Mouse (Mus musculus) neural tube, embryonic 13.5 days (tissue): ENCODE measurements around the gene Nedd4. TPM values are rescaled to one million over a fixed set of nuclear protein-coding genes. Genes with fewer than 3 reads are reported as not detected.
"Not testable (repeated sequence)": the region's sequence is repeated elsewhere in the genome, so short reads cannot be mapped to it uniquely, and the experiment has no call there.

Source experiments
- ATAC-seq: fragments of 200-750 bp; cut with Nextera tagmentation; 2 replicates; pipeline ENCODE4 v1.8.0; 2017; ENCODE audit warnings: low read depth, mild to moderate bottlenecking, moderate TSS enrichment, moderate library complexity
- H3K27ac ChIP-seq: fragments of 300-500 bp; sonication (generic); replicated peaks from 2 replicates; pipeline ENCODE4 v1.5.1; 2015; ENCODE audit warnings: moderate library complexity, mild to moderate bottlenecking, inconsistent platforms
- H3K27me3 ChIP-seq: fragments of 300-500 bp; sonication (generic); 2 replicates; pipeline ENCODE4 v1.6.1; 2015; ENCODE audit warnings: mild to moderate bottlenecking, inconsistent platforms
- H3K36me3 ChIP-seq: fragments of 300-500 bp; sonication (generic); 2 replicates; pipeline ENCODE4 v1.6.1; 2015; ENCODE audit warnings: mild to moderate bottlenecking, inconsistent platforms
- H3K4me1 ChIP-seq: fragments of 300-500 bp; sonication (generic); replicated peaks from 2 replicates; pipeline ENCODE4 v1.6.1; 2015; ENCODE audit warnings: inconsistent platforms
- H3K4me2 ChIP-seq: fragments of 300-500 bp; sonication (generic); 2 replicates; pipeline ENCODE4 v1.6.1; 2015; ENCODE audit warnings: inconsistent platforms, mild to moderate bottlenecking, moderate library complexity
- H3K4me3 ChIP-seq: fragments of 300-500 bp; sonication (generic); 2 replicates; pipeline ENCODE4 v1.5.1; 2015; ENCODE audit warnings: mild to moderate bottlenecking, inconsistent platforms
- H3K9ac ChIP-seq: fragments of 300-500 bp; sonication (generic); 2 replicates; pipeline ENCODE4 v1.6.1; 2015; ENCODE audit warnings: moderate library complexity, mild to moderate bottlenecking, inconsistent platforms
- H3K9me3 ChIP-seq: fragments of 300-500 bp; sonication (generic); 2 replicates; pipeline ENCODE4 v1.6.1; 2016; ENCODE audit warnings: inconsistent platforms
- WGBS: fragments of 180-500 bp; shearing (Covaris S2); methylation state at CpG from one replicate; pipeline ENCODE4 v1.1.7; 2015; 5-methylcytosine and 5-hydroxymethylcytosine counted together
- polyA plus RNA-seq: library from polyadenylated mRNA; unstranded; fragments of >200 nt; fragmentation: Nextera tagmentation; extraction: Ambion mirVana; gene quantifications from 2 replicates; pipeline ENCODE4 v1.2.1, GENCODE M21; 2015

The Nedd4 gene
- polyA plus RNA-seq, 1 experiment from 2014 or later, result 475 TPM

DNA sequence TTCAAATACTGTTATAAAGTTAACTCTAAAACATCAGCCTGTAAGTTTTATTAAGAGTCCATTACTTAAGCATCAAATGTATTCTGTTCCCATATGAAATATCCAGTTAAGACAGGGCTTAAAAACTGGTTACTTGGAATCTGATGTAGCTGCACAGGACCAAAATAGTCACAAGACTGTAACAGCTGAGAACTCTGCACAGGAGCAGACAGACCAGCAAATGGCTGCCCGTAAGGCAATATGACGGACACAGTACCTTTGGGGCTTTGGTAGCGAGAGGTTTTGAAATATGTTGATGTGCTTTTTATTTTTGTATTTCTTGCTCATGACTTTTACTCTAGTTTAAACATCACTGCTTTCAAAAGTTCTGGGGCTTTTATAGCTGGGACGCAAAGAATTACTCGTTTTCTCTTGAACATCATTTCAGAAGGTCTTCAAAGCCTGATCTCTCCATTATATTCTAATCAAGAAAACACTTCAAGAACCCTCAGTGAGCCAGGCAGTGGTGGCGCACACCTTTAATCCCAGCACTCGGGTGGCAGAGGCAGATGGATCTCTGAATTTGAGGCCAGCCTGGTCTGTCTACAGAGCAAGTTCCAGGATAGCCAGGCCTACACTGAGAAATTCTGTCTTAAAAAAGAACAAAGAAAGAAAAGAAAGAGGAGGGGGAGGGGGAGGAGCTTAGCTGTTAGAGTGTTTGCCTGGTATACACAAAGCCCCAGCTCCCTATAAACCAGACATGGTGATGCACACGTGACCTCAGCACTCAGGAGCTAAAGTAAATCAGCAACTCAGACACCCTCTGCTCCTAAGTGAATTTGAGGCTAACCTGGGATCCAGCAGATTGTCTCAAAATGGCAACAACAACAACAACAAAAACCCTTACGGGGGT is 22.9 kb upstream of the Nedd4 start:
- no peaks in the 10 kb centered on the region for H3K9me3 ChIP-seq
- 25% methylated on average over 9 of the region's 9 CpGs for WGBS
- H3K27me3 ChIP-seq, result no peaks in the 10 kb centered on the region
- H3K27ac ChIP-seq, result peak overlapping the region; percentile 96
- ATAC-seq, result peak; percentile 90
- H3K4me3 ChIP-seq, result peak overlapping the region; percentile 27
- H3K4me1 ChIP-seq, result peaks cover 35% of the 10 kb centered on the region
- H3K36me3 ChIP-seq, result no peaks in the 10 kb centered on the region
- H3K9ac ChIP-seq, result peak overlapping the region; percentile 64
- peak overlapping the region; percentile 54 for H3K4me2 ChIP-seq

DNA sequence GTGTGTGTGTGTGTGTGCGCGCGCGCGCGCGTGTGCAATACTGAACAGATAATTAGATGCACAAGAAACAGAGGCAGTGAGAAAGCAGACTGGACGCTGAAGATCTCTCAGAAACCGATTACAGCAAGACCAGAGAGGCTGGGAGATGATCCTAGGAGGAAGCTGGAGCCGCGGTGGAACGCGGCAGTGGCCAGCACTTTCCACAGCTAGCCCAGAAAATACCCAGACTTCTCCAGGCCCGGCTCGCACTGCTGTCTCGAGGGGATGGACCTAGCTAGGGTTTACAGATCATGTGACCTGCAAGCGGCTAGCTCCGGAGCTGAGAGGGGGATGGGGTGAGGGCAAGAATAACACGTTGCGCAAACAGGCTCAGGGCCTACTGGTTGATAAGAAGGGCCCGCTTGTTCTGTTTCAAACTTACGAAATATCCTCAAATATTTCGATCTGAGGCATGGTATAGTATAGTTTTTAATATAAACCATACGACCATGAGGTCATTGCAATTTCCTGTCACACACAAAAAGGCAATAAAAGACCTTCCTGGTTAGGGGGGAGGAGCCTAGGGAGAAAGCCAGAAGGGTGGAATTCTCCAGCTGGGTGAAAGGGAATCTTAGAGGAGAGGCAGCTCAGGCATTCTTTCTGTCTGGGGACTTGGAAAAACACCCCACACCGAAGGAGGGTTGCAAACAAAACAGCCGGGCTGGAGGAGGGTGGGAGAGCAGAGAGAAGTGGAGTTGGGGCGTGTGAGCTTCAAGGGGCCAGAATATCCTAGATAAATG is 22.1 kb upstream of the Nedd4 start:
- Histone ChIP-seq H3K4me1 (peaks cover 42% of the 10 kb centered on the region), H3K9ac (peak overlapping the region; percentile 64), H3K9me3 (no peaks in the 10 kb centered on the region), H3K4me3 (peak overlapping the region; percentile 27), H3K27ac (peak overlapping the region; percentile 96), H3K4me2 (peak overlapping the region; percentile 54), H3K27me3 (no peaks in the 10 kb centered on the region), H3K36me3 (no peaks in the 10 kb centered on the region)
- 1% methylated on average over 27 of the region's 27 CpGs for WGBS
- ATAC-seq, result peak; percentile 95

DNA sequence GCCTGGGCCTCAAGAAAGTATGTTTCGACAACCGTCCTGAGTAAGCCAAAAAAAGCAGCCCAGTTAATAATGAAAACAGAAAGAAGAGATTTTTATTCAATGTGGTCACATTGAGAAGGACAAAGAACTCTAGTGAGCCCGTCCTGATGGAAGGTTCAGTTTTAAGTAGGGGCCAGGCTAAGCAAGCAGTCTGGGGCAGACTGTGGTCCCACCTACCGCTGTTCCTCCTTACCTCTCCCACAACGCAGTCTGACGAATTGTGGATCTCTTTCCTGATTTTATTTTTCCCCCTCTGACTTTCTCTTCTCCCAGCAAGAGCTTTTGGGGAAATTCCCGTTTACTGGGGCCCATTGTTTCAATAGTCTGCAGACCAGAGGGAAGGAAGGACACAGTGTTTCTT is 21.5 kb upstream of the Nedd4 start:
- H3K27ac ChIP-seq, result peak overlapping the region; percentile 96
- H3K4me3 ChIP-seq, result no peak overlapping the region
- no peaks in the 10 kb centered on the region for H3K36me3 ChIP-seq
- ATAC-seq, result no peak
- peak overlapping the region; percentile 64 for H3K9ac ChIP-seq
- no peaks in the 10 kb centered on the region for H3K9me3 ChIP-seq
- WGBS, result 13% methylated on average over 7 of the region's 7 CpGs
- H3K4me2 ChIP-seq, result peak overlapping the region; percentile 54; the same call in 1 of the 2 replicates
- H3K27me3 ChIP-seq, result no peaks in the 10 kb centered on the region
- peaks cover 42% of the 10 kb centered on the region for H3K4me1 ChIP-seq

DNA sequence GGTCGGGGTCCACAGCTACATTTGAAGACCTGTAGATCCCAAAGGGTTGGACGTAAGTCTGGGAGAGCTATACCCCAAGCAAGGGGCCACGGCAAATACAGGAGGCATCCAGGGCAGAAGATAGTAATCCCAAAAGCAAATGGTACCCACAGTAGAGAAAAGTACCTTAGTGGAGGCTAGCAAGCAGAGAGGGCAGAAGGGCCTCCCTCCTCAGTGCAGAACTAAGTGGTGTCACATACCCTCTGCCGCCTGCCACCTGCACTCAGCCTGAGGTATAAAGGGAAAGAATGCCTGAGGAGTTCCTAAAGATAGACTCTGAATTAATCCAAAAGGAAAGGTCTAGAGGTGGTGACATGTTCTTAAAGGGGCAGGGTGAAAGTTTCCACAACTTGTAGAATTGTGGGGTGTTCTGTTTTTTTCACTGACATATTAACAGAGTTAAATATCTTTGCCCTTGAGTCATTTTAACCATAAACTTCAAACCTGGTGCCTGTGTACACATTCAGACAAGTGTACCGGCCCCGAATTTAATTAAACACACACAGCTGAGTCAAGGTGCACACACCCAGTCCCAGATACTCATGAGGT is 21.0 kb upstream of the Nedd4 start:
- no peak for ATAC-seq
- Histone ChIP-seq H3K27ac (peak overlapping the region; percentile 96), H3K27me3 (no peaks in the 10 kb centered on the region), H3K36me3 (no peaks in the 10 kb centered on the region), H3K9me3 (no peaks in the 10 kb centered on the region), H3K9ac (peak overlapping the region; percentile 64; the same call in 1 of the 2 replicates), H3K4me2 (0 out of 2 replicates have a peak overlapping the region, but pooled peaks have one; percentile 54), H3K4me3 (no peak overlapping the region), H3K4me1 (peaks cover 42% of the 10 kb centered on the region)
- WGBS, result 71% methylated on average over 6 of the region's 6 CpGs

DNA sequence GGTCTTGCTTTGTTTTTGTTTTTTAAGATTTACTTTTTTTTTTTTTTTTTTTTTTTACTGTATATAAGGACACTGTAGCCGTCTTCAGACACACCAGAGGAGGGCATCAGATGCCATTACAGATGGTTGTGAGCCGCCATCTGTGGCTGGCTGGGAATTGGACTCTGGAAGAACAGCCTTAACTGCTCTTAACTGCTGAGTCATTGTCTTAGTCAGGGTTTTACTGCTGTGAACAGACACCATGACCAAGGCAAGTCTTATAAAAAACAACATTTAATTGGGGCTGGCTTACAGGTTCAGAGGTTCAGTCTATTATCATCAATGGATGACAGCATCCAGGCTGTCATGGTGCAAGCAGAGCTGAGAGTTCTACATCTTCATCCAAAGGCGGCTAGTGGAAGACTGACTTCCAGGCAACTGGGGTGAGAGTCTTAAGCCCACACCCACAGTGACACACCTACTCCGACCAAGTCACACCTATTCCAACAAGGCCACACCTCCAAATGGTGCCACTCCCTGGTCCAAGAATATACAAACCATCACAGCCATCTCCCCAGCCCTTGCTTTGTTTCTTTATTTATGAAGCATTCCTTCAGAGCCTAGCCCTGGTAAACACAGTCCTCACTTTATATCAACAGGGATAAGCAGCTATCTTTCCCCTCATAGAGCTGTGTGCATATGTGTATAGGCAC is 19.2 kb upstream of the Nedd4 start:
- H3K4me2 ChIP-seq, H3K27me3 ChIP-seq, H3K36me3 ChIP-seq, H3K27ac ChIP-seq, ATAC-seq, H3K4me3 ChIP-seq, H3K9ac ChIP-seq, H3K9me3 ChIP-seq: not testable (repeated sequence)
- H3K4me1 ChIP-seq, result peaks cover 42% of the 10 kb centered on the region
- 88% methylated on average over 4 of the region's 4 CpGs for WGBS

DNA sequence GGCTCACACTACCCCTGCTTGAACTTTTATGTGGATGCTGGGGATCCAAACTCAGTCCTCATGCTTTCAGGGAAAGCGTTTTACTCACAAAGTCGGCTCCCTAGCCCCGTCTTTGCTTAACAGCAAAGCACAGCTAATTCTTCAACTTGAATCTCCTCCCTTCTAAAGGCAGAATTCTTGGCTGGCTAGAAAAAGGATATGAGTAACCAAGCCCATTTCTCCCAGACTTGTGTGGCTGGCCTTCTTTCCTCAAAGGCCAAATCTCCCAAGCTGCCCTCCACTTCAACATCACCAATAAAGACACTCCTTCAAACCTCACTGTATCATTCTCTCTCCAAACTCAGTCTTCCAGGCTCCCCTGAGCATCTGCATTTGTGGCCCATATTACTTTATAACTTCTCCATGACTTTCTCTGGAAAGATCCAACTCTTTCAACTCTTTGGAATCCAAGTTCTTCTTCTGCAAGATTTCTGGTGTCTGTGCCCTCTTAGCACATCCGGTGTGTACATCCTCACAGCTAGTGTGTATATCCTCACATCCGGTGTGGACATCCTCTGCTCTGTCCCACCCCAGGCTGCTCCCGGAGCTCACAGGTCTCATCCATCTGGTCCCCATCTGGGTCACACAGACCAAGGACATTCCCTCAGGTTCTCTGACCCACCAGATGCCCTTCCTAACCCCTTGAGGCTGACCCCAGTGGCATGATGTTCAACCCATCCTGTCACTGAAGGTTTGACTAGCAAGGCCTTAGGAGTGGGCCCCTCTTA is 18.3 kb upstream of the Nedd4 start:
- Histone ChIP-seq H3K27ac (peak overlapping the region; percentile 62), H3K9me3 (no peaks in the 10 kb centered on the region), H3K36me3 (no peaks in the 10 kb centered on the region), H3K4me2 (no peak overlapping the region), H3K4me1 (peaks cover 39% of the 10 kb centered on the region), H3K9ac (no peak overlapping the region), H3K27me3 (no peaks in the 10 kb centered on the region), H3K4me3 (no peak overlapping the region)
- 87% methylated on average over 6 of the region's 6 CpGs for WGBS
- no peak for ATAC-seq

DNA sequence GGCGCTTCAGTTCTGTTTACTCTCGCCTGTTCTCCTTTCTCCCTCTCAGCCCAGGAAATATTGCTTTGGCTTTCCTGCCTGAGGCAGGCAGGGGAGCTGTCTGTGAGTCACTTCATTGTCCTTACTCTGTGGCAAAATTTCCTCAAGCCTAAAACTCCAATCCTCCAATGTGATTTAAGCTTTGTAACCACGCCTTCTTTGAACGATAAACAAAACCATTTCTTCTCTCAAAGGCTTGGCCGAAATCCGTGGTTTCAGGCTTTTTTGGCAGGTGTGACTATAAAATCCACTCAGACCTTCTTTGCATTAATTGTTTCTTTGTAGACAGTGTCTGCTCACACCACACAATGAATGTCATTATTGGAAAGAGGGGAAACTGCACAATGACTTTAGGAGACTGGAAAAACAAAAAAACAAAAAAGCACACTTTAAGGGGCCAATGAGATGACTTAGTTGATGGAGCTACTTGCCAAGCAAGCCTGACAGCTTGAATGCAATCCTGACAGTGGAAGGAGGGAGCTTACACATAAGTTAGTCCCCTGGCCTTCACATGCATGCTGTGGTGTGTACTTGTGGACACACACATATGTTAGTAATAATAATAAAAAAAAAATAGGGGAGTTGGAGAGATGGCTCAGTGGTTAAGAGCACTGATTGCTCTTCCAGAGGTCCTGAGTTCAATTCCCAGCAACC is 17.6 kb upstream of the Nedd4 start:
- no peak for ATAC-seq
- Histone ChIP-seq H3K36me3 (no peaks in the 10 kb centered on the region), H3K27ac (peak overlapping the region; percentile 62), H3K9ac (no peak overlapping the region), H3K27me3 (no peaks in the 10 kb centered on the region), H3K4me3 (no peak overlapping the region), H3K4me1 (peaks cover 32% of the 10 kb centered on the region), H3K9me3 (no peaks in the 10 kb centered on the region), H3K4me2 (no peak overlapping the region)
- WGBS, result 18% methylated on average over 6 of the region's 6 CpGs

DNA sequence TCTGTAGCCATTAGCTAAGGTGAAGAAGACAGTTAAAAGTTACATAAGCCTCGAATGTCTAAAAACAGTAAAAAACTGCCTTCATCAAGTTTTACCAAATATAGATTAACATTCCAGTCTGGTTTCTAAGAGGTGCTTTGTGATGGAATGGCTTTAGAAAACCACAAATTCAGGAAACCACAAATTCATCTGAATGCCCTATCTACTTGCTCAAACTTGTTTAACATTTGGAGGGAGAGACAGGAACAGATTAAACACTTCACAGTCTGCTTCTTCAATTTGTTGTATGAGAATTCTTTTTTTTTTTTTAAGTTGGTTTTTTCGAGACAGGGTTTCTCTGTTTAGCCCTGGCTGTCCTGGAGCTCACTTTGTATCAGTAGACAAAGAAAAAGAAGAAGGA is 12.4 kb upstream of the Nedd4 start:
- ATAC-seq, result no peak
- Histone ChIP-seq H3K4me3 (no peak overlapping the region), H3K27me3 (no peaks in the 10 kb centered on the region), H3K9ac (no peak overlapping the region), H3K4me2 (no peak overlapping the region), H3K4me1 (peaks cover 15% of the 10 kb centered on the region), H3K27ac (no peak overlapping the region), H3K36me3 (no peaks in the 10 kb centered on the region), H3K9me3 (no peaks in the 10 kb centered on the region)
- WGBS, result 78% methylated on average over 2 of the region's 2 CpGs

DNA sequence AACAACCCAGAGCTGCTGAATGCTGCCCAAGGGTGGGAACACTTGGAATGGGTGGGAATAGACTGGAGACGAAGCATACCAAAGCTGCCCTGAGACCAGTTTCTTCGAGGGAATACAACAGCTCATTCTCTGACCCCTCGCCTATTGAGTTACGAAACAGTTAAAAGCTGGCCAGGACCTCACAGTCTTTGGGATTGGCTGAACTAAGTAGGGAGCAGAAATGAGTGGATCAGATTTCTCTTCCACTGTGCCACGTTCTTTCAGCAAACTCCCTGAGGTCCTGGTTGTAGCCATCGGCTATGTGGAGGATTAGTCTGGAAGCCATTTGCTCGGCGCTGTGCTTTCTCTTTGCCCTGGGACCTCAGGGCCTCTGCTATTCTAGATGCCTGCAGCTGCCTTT is 9.2 kb upstream of the Nedd4 start:
- ATAC-seq, result no peak; the same call in 1 of the 2 replicates
- H3K4me3 ChIP-seq, result no peak overlapping the region
- no peaks in the 10 kb centered on the region for H3K27me3 ChIP-seq
- H3K36me3 ChIP-seq, result no peaks in the 10 kb centered on the region
- no peak overlapping the region for H3K9ac ChIP-seq
- H3K4me1 ChIP-seq, result peaks cover 32% of the 10 kb centered on the region
- 34% methylated on average over 8 of the region's 8 CpGs for WGBS
- H3K4me2 ChIP-seq, result no peak overlapping the region
- H3K9me3 ChIP-seq, result no peaks in the 10 kb centered on the region
- H3K27ac ChIP-seq, result peak overlapping the region; percentile 57

DNA sequence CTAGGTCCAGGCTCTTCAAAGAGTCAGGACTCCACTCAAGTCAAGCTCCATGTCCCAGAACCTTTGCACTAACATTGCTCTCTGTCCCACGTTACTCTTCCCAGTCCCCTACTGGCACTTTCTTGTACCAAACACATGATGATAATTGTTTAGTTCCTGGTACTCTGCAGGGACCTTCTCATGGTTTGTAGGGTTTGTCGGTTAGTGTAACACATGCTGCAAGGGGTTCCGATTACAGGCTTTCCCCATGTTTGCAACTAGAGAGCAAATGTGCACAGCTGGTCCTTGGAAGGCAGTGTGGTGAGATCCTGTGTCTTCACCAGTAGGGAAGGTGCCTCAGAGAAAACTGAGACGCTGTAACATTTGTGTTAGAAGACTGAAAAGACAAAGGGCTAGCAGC is 8.6 kb upstream of the Nedd4 start:
- no peaks in the 10 kb centered on the region for H3K27me3 ChIP-seq
- 62% methylated on average over 4 of the region's 4 CpGs for WGBS
- H3K4me1 ChIP-seq, result peaks cover 32% of the 10 kb centered on the region
- ATAC-seq, result no peak
- no peaks in the 10 kb centered on the region for H3K36me3 ChIP-seq
- H3K27ac ChIP-seq, result peak overlapping the region; percentile 57; the same call in 1 of the 2 replicates
- no peak overlapping the region for H3K4me3 ChIP-seq
- no peaks in the 10 kb centered on the region for H3K9me3 ChIP-seq
- no peak overlapping the region for H3K4me2 ChIP-seq
- no peak overlapping the region for H3K9ac ChIP-seq
